Mouse (Mus musculus): ENCODE measurements around the gene Tagap.

DNA sequence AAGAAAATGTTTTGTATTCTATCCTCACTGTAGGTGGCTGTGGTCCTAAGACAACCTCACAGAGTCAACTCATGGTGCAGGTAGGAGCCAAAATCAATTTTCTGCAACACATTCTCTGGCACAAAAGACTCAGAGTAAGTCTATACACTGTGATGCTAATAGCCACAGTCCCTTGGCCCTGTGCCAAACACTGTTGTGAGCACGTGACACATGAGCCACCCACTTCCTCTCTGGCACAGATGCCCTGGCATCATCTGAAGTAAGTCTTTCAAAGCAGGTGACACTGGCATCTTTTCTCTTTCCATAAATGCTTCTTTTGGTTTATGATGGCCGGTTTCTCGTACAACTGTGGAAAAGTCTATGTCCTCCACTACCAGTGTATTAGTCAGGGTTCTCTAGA lies 23.4 kb upstream of the Tagap start:
- TF ChIP-seq GATA1 (IDR thresholded peaks at IDR 0.05; ENCODE audit: low read length) (no peak), TAL1 (IDR thresholded peaks at IDR 0.05; ENCODE audit: low read length) (no peak)
